Mouse (Mus musculus) hindbrain, embryonic 11.5 days (tissue): ENCODE measurements around the gene Spred2. TPM values are rescaled to one million over a fixed set of nuclear protein-coding genes. Genes with fewer than 3 reads are reported as not detected.
A peak's percentile ranks its signal among the peaks of the same experiment; 100 is the strongest.

Experiments used
- ATAC-seq: fragments of 200-750 bp; cut with Nextera tagmentation; 2 replicates; pipeline ENCODE4 v1.8.0; 2017; ENCODE audit warnings: mild to moderate bottlenecking, moderate TSS enrichment, moderate library complexity; ENCODE audit not compliant: low FRiP score
- DNase-seq: peaks from one replicate; pipeline ENCODE4 v3.0.0-alpha.2; 2015; ENCODE audit warnings: low spot score
- H3K27ac ChIP-seq: fragments of 300-500 bp; sonication (generic); 2 replicates; pipeline ENCODE4 v1.5.1; 2014; ENCODE audit warnings: mild to moderate bottlenecking, low read depth, low read length
- H3K27me3 ChIP-seq: fragments of 300-500 bp; sonication (generic); 2 replicates; pipeline ENCODE4 v1.6.1; 2014; ENCODE audit warnings: mild to moderate bottlenecking, low read length, moderate library complexity, mixed read lengths; ENCODE audit not compliant: control insufficient read depth, insufficient read depth
- H3K36me3 ChIP-seq: fragments of 300-500 bp; sonication (generic); 2 replicates; pipeline ENCODE4 v1.6.1; 2014; ENCODE audit warnings: mild to moderate bottlenecking, low read length, moderate library complexity, mixed read lengths; ENCODE audit not compliant: control insufficient read depth, insufficient read depth
- H3K4me1 ChIP-seq: fragments of 300-500 bp; sonication (generic); replicated peaks from 2 replicates; pipeline ENCODE4 v1.6.1; 2014; ENCODE audit warnings: low read length, mixed read lengths; ENCODE audit not compliant: control insufficient read depth, insufficient read depth
- H3K4me2 ChIP-seq: fragments of 300-500 bp; sonication (generic); replicated peaks from 2 replicates; pipeline ENCODE4 v1.6.1; 2014; ENCODE audit warnings: mild to moderate bottlenecking, low read depth, low read length
- H3K4me3 ChIP-seq: fragments of 300-500 bp; sonication (generic); 2 replicates; pipeline ENCODE4 v1.5.1; 2014; ENCODE audit warnings: low read depth, low read length
- H3K9ac ChIP-seq: fragments of 300-500 bp; sonication (generic); 2 replicates; pipeline ENCODE4 v1.6.1; 2014; ENCODE audit warnings: low read depth, low read length
- H3K9me3 ChIP-seq: fragments of 300-500 bp; sonication (generic); 2 replicates; pipeline ENCODE4 v1.6.1; 2016; ENCODE audit warnings: low read length; ENCODE audit not compliant: control insufficient read depth
- WGBS: fragments of 180-500 bp; shearing (Covaris S2); extraction: QIAGEN DNeasy Blood & Tissue Kit; methylation state at CpG from one replicate; pipeline ENCODE4 v1.1.7; 2014; 5-methylcytosine and 5-hydroxymethylcytosine counted together
- polyA plus RNA-seq: library from polyadenylated mRNA; unstranded; fragments of >200 nt; fragmentation: Nextera tagmentation; extraction: Ambion mirVana; gene quantifications from 2 replicates; pipeline ENCODE4 v1.2.1, GENCODE M21; 2014

Spred2 gene
- polyA plus RNA-seq, 1 experiment from 2014 or later = 6.2 TPM

GRCm38 (mm10) chr11:19919785-19920671, 4.1 kb upstream of the Spred2 start:
- Histone ChIP-seq H3K4me3 (peak overlapping the region; percentile 62), H3K27ac (peak overlapping the region; percentile 79), H3K27me3 (peaks cover 2% of the 10 kb centered on the region; the same call in 1 of the 2 replicates), H3K4me2 (peak overlapping the region; percentile 81), H3K9ac (peak overlapping the region; percentile 76), H3K4me1 (0 out of 2 replicates have a peak, but pooled peaks cover 2% of the 10 kb centered on the region), H3K36me3 (no peaks in the 10 kb centered on the region), H3K9me3 (no peaks in the 10 kb centered on the region)
- under 1% methylated on average over 70 of the region's 70 CpGs for WGBS
- peak; percentile 79 for ATAC-seq
- DNase-seq = peak; percentile 88

DNA sequence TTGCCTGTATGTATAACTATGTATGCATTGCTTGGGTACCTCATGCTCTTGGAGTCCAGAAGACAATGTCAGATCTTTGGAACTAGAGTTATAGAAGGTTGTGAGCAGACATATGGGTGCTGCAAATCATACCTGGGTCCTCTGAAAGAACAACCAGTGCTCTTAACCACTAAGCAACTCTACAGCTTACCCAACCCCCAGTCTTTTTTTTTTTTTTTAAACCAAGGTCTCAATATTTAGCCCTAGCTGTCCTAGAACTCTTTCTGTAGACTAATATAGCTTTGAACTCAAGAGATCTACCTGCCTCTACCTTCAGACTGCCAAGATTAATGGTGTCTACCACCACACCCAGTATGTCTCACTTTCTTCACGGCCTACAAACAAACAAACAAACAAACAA, 2.5 kb upstream of the Spred2 start:
- DNase-seq (no peak), ATAC-seq (no peak)
- no peak overlapping the region for H3K4me2 ChIP-seq
- no peaks in the 10 kb centered on the region for H3K9me3 ChIP-seq
- H3K27me3 ChIP-seq = peaks cover 2% of the 10 kb centered on the region; the same call in 1 of the 2 replicates
- no peaks in the 10 kb centered on the region for H3K36me3 ChIP-seq
- no peak overlapping the region for H3K27ac ChIP-seq
- peaks cover 7% of the 10 kb centered on the region; the same call in 1 of the 2 replicates for H3K4me1 ChIP-seq
- H3K9ac ChIP-seq = no peak overlapping the region
- WGBS = 83% methylated on average over 1 of the region's 1 CpGs
- no peak overlapping the region for H3K4me3 ChIP-seq

GRCm38 (mm10) chr11:19922208-19922607, 2.0 kb upstream of the Spred2 start:
- no peak overlapping the region for H3K9ac ChIP-seq
- no peak overlapping the region for H3K4me3 ChIP-seq
- no peak for ATAC-seq
- no peaks in the 10 kb centered on the region for H3K36me3 ChIP-seq
- no peaks in the 10 kb centered on the region for H3K9me3 ChIP-seq
- no peak for DNase-seq
- no peak overlapping the region for H3K4me2 ChIP-seq
- WGBS = 93% methylated on average over 4 of the region's 4 CpGs
- H3K27me3 ChIP-seq = peaks cover 2% of the 10 kb centered on the region; the same call in 1 of the 2 replicates
- H3K27ac ChIP-seq = no peak overlapping the region
- peaks cover 7% of the 10 kb centered on the region; the same call in 1 of the 2 replicates for H3K4me1 ChIP-seq

DNA sequence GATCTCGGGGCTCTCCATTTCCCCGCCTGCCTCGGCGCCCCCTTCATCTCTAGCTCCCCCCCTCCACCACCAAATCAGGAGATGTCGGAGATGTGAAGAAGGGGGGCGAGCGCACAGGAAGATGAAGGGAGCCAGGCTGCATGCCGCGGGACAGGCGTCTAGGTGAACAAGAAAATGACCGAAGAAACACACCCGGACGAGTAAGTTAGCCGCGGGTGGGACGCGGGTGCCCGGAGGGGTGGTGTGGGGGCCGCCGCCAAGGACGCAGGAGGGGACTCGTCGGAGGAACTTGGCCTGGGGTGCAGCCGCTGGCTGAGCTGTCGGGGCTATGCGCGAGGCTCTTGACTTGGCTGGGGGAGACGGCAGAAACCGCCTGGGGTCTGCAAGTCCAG, 578 bp downstream of the Spred2 start:
- H3K27me3 ChIP-seq = no peaks in the 10 kb centered on the region
- H3K27ac ChIP-seq = peak overlapping the region; percentile 92
- no peaks in the 10 kb centered on the region for H3K9me3 ChIP-seq
- peak overlapping the region; percentile 76 for H3K4me2 ChIP-seq
- H3K4me1 ChIP-seq = peaks cover 5% of the 10 kb centered on the region; the same call in 1 of the 2 replicates
- peak; percentile 63 for DNase-seq
- H3K9ac ChIP-seq = peak overlapping the region; percentile 78
- H3K4me3 ChIP-seq = peak overlapping the region; percentile 73
- under 1% methylated on average over 29 of the region's 29 CpGs for WGBS
- H3K36me3 ChIP-seq = no peaks in the 10 kb centered on the region
- ATAC-seq = peak; percentile 16; the same call in 1 of the 2 replicates

DNA sequence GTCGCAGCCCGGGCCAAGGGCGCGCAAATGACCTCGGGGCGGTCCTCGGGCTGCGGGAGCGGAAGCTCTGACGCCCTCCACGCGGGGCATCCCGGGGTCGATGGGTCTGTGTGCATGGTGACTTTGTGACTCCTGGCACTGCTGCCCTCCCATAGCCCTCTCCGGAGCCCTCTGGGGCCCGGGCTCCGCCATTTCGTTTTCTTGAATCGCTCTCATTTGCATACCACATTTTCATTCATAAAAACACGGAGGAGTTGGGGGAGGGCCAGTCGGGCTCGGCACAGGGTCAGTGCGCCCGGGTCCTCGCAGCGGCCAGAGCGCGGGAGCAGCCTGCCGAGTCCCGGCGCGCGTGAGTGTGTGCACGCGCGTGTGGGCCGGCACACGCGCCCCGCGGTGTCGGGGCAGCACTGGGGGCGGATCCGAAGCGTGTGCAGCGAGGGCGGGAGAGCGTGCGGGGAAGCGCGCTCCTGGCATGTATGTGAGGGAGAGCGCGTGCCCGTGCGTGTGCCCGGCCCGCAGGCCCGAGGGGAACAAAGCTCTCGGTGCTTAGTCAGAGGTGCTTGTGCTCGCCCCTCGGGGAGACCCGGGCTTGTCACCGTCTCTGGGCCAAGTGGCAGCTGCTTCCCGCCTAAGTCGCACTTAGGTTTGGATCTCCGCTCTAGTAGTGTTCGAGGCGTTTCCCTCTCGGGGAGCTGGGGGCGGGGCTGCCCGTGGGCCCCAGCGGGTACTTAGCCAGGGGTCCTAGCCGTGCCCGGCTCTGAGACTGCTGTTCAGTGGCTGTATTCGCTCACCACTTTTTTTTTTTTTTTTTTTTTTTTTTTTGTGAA, 1.2 kb downstream of the Spred2 start:
- under 1% methylated on average over 72 of the region's 75 CpGs for whole genome bisulfite sequencing
- no peaks in the 10 kb centered on the region for H3K27me3 ChIP-seq
- H3K9me3 ChIP-seq = no peaks in the 10 kb centered on the region
- peak overlapping the region; percentile 78 for H3K9ac ChIP-seq
- DNase-seq (peak; percentile 84), ATAC-seq (peak; percentile 77)
- H3K4me1 ChIP-seq = peaks cover 5% of the 10 kb centered on the region; the same call in 1 of the 2 replicates
- peak overlapping the region; percentile 73 for H3K4me3 ChIP-seq
- no peaks in the 10 kb centered on the region for H3K36me3 ChIP-seq
- peak overlapping the region; percentile 92 for H3K27ac ChIP-seq
- peak overlapping the region; percentile 76 for H3K4me2 ChIP-seq

DNA sequence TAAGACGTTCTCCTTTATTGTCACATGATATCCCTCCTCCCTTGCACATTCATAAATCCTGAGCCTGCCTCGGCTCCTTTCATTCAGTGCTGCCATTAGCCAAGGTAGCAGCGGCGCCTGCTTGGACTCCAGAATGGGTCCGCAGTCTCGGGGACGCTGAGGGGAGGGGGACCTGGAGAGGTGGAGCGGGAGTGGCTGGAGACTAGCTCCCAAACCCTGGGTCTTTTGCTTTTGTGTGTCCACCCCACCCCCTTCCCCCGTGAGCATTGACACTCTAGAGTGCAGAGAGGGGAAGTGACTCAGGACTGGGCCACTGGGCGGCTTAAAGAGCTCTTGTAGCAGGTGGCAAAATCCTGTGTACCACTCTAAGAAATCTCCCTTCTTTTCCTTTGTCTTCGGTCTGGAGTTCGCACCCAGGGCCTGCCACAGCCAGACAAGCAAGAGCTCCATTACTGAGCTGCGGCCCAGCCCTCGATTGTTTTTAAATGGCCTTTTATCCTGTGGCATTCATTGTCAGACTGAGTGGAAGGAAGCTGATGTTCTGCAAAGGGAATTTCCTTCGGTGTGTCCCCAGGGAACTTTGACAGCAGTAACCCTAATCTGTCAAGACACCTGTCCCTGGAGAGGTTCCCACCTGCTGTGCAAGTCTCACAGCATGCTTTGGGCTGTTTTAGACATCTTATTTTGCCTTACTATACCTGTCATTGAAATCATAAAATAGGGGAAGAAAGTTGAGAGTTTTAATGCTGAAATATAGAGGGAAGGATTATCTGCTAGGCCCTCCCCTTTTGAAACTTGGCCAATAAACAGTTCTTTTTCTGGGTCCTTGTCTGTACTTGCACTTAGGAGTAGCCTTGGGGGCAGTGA, 2.0 kb downstream of the Spred2 start:
- peak; percentile 74 for DNase-seq
- Histone ChIP-seq H3K9me3 (no peaks in the 10 kb centered on the region), H3K4me2 (peak overlapping the region; percentile 76), H3K27ac (peak overlapping the region; percentile 92), H3K4me3 (peak overlapping the region; percentile 73), H3K27me3 (no peaks in the 10 kb centered on the region), H3K36me3 (no peaks in the 10 kb centered on the region), H3K9ac (peak overlapping the region; percentile 78), H3K4me1 (peaks cover 5% of the 10 kb centered on the region; the same call in 1 of the 2 replicates)
- ATAC-seq = peak; percentile 71
- 4% methylated on average over 15 of the region's 15 CpGs for WGBS

GRCm38 (mm10) chr11:19926843-19927120, 2.6 kb downstream of the Spred2 start:
- ATAC-seq = no peak
- Histone ChIP-seq H3K9ac (no peak overlapping the region), H3K4me3 (no peak overlapping the region; the same call in 1 of the 2 replicates)

GRCm38 (mm10) chr11:19928633-19929032, 4.5 kb downstream of the Spred2 start:
- no peak for DNase-seq

More at GRCm38 (mm10) chr11:19926843-19927120, 2.6 kb downstream of the Spred2 start:
- WGBS = 92% methylated on average over 2 of the region's 2 CpGs
- no peaks in the 10 kb centered on the region for H3K36me3 ChIP-seq
- no peak for DNase-seq
- H3K27me3 ChIP-seq = no peaks in the 10 kb centered on the region
- peak overlapping the region; percentile 76; the same call in 1 of the 2 replicates for H3K4me2 ChIP-seq
- no peaks in the 10 kb centered on the region for H3K9me3 ChIP-seq
- H3K27ac ChIP-seq = no peak overlapping the region
- H3K4me1 ChIP-seq = peaks cover 5% of the 10 kb centered on the region; the same call in 1 of the 2 replicates

More at GRCm38 (mm10) chr11:19928633-19929032, 4.5 kb downstream of the Spred2 start:
- H3K9me3 ChIP-seq = no peaks in the 10 kb centered on the region
- no peak overlapping the region for H3K9ac ChIP-seq
- H3K36me3 ChIP-seq = no peaks in the 10 kb centered on the region
- 92% methylated on average over 4 of the region's 4 CpGs for WGBS
- no peak overlapping the region for H3K4me3 ChIP-seq
- no peaks in the 10 kb centered on the region for H3K27me3 ChIP-seq
- no peak overlapping the region for H3K27ac ChIP-seq
- H3K4me1 ChIP-seq = peaks cover 5% of the 10 kb centered on the region; the same call in 1 of the 2 replicates
- H3K4me2 ChIP-seq = no peak overlapping the region
- no peak for ATAC-seq
